Mouse (Mus musculus) inflammation-experienced regulatory T-cells (primary cell): ENCODE data around the gene Ldb2. TPM values are rescaled to one million over a fixed set of nuclear protein-coding genes. Genes with fewer than 3 reads are reported as not detected.

ENCODE experiments used
- polyA plus RNA-seq, 2 experiments: library from polyadenylated mRNA; unstranded; fragments of 100-300 nt; shearing (Covaris generic); gene quantifications; one replicate each; pipeline ENCODE4 v1.2.1; 2017

Ldb2 gene
- 1 to 10 TPM in 1 of 2 experiments, not detected in 1; 1.4 TPM for polyA plus RNA-seq

DNA sequence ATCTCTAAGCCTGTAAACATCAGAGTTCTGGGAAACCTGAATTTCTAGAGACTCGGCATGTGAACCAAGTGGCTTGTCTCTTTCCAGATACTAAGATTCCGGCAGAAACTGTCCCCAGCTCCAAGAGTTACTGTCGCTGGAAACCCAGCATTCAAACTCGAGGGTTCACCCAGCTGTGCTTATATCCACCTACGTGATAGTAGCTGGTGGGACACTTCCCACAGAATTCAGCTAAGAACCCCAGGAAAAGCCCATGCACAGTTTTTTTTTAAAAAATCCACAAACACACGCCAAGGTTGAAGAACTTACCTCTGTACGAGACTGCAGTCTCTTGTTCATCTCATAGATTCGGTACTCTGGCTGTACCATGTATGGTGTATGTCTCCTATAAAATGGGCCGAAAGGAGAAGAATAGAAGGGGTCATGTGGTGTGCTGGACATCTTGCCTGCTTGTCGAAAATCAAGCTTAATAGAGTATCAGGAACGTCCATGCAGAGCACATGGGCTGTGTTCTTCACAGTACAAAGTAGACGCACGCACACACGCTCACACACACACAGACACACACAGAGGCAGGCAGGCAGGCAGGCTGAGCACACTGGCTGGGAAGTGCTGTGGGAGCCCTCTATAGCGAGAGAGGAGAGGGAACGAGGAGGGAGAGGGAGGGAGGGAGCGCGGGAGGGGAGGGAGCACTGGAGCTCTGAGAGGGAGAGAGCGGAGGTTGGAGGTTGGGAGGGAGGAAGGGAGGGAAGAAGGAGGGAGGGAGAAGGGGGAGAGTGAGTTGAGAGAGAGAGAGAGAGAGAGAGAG is at the start of gene Ldb2:
Ldb2 (minus strand) TSS at position 628 of the 808 bp plus-strand sequence.

